In the genomic region with DNA sequence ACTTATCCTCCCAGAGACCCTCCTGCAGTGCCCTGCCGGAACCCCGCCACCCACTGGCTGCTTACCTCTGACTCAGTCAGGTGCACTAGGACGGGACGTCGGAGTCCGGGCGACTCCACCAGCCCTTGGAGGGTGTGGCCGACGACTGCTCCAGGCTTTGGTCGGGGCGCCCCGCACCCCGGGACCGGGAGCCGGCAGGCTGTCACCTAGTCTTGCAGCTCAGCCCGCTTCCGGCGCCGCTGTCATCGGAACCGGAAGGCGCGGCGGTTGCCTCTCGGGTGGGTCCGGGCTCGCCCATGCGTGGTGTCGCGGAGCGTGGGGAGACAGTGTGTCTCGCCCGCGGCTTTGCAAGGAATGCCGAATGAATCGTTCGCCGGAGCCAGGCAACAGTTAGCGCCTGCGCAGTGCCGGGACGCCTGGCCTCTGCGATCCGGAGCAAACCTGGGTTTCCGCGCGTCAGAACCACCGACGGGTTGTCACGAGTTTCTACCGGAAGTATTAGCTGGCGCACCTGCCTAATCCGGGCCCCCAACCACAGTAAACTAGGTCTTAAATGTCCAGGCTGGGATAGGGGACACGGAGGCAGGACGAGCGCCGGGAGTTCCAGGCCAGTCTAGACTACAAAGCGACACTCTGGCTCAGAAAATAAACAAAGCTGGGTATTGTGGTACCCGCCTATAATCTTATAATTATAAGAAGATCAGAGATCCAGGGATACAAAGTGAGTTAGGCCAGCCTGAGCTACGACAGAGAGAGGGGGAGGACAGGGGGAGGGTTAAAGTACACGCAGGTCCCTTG, we compare ENCODE assay signal across 8 mouse cellular contexts. TPM values are rescaled to one million over a fixed set of nuclear protein-coding genes. Genes with fewer than 3 reads are reported as not detected.
DNase-seq lines count a peak whose midpoint lies in the region; ATAC-seq lines count a peak whose summit lies in the region.

A gene (minus strand): TSS at position 372 of the 798 bp plus-strand sequence.

- peak within 1 kb of the TSS; percentile 71 for H3K4me2 ChIP-seq in intestine, embryonic 14.5 days (ENCODE audit: low read length)

- peak within 1 kb of the TSS; percentile 62; the same call in 1 of the 2 replicates for H3K27ac ChIP-seq in intestine, embryonic 14.5 days (ENCODE audit: low read depth)

- no peaks in the 10 kb centered on the region for H3K9me3 ChIP-seq in intestine, embryonic 14.5 days (ENCODE audit: control insufficient read depth, low read length)

- H3K4me1 ChIP-seq in intestine, embryonic 14.5 days (replicated peaks; ENCODE audit: control insufficient read depth, insufficient read depth, low read length) = peaks cover 13% of the 10 kb centered on the region

- H3K27me3 ChIP-seq in intestine, embryonic 14.5 days (replicated peaks; ENCODE audit: control insufficient read depth, insufficient read depth, low read length) = no peaks in the 10 kb centered on the region

- no peaks in the 10 kb centered on the region for H3K36me3 ChIP-seq in intestine, embryonic 14.5 days (ENCODE audit: control insufficient read depth, insufficient read depth, low read length)

- peak; percentile 94 for DNase-seq in adrenal gland, adult 2 months
- DNase-seq in embryo, embryonic 11 days = peak; percentile 90
- DNase-seq in gastrocnemius, postnatal 25 days = peak; percentile 87
- peak; percentile 93 for DNase-seq in intestine, embryonic 14.5 days (ENCODE audit: low spot score)
- peak; percentile 94 to 96 for DNase-seq in left cerebral cortex, postnatal 10 days (ENCODE audit: extremely low spot score in 1 of 2, low spot score in 2 of 2)
- peak; percentile 94 for DNase-seq in right cerebral cortex, postnatal 14 days
- peak; percentile 86 for DNase-seq in urinary bladder, postnatal 25 days (ENCODE audit: low spot score)

- under 1% methylated on average over 61 of the region's 61 CpGs for WGBS in intestine, embryonic 14.5 days

- peak within 1 kb of the TSS; percentile 56 for H3K9ac ChIP-seq in intestine, embryonic 14.5 days (ENCODE audit: low read length)

- H3K4me3 ChIP-seq in intestine, embryonic 14.5 days (ENCODE audit: low read depth, low read length) = peak within 1 kb of the TSS; percentile 79

- ATAC-seq in intestine, embryonic 14.5 days (replicated peaks; ENCODE audit: low FRiP score, low TSS enrichment, low read depth) = peak; percentile 85
- ATAC-seq in megakaryocyte progenitor cell, adult 5-6 weeks (replicated peaks; ENCODE audit: poor library complexity) = peak; percentile 47

- intact Hi-C loops in left cerebral cortex, postnatal 10 days (cut with DNase I) = no loop called here

RNA-seq across cellular contexts. Expression of the gene that starts here (rescaled TPM):
- 10 to 100 TPM; 44.0 to 61.9 TPM for total RNA-seq in adrenal gland, adult 2 months (2021)
- polyA plus RNA-seq in adrenal gland, adult 2 months (2012; rRNA removed) = 201 and 250 TPM in 2 replicates
- 10 to 100 TPM in 1 of 2 experiments, 1 to 10 TPM in 1; 9.3 to 12.3 TPM for total RNA-seq in gastrocnemius, postnatal 25 days (2021)
- polyA plus RNA-seq in intestine, embryonic 14.5 days (2014; fragmentation: Nextera tagmentation; extraction: Ambion mirVana) = 42.7 and 44.0 TPM in 2 replicates
- 10 to 100 TPM; 46.6 to 49.8 TPM for total RNA-seq in left cerebral cortex, postnatal 10 days (2021)
- total RNA-seq in megakaryocyte progenitor cell, adult 5-6 weeks (2015) = 34.9 TPM in 2 replicates
- 11.4 and 20.4 TPM in 2 replicates for total RNA-seq in megakaryocyte progenitor cell, adult 5-6 weeks (2017)

Comparison
In these comparisons a context has a peak if more than half of its experiments do, and no peak if none do; other contexts are left out.
1. Peak in every context shown above with its lines: DNase-seq, ATAC-seq, H3K4me3 ChIP-seq and H3K27ac ChIP-seq.